Mouse (Mus musculus): ENCODE measurements around the gene 4931406P16Rik. TPM values are rescaled to one million over a fixed set of nuclear protein-coding genes. Genes with fewer than 3 reads are reported as not detected.
A peak's percentile ranks its signal among the peaks of the same experiment; 100 is the strongest.
"Not testable (repeated sequence)": the region's sequence is repeated elsewhere in the genome, so short reads cannot be mapped to it uniquely, and the experiment has no call there.

Gene 4931406P16Rik
- polyA plus RNA-seq, 1 experiment from 2014 or later = 34.4 TPM

- H3K36me3 ChIP-seq = peaks cover 92% of the 10 kb centered on the region
- H3K4me1 ChIP-seq (replicated peaks) = peaks cover 10% of the 10 kb centered on the region
- H3K9me3 ChIP-seq = no peaks in the 10 kb centered on the region
- no peaks in the 10 kb centered on the region for H3K27me3 ChIP-seq
- 96% methylated on average over 9 of the region's 9 CpGs for WGBS
- no peak overlapping the region for H3K9ac ChIP-seq
- H3K27ac ChIP-seq = no peak overlapping the region
- H3K4me2 ChIP-seq = no peak overlapping the region
- no peak for ATAC-seq (ENCODE audit: low FRiP score)
- H3K4me3 ChIP-seq = no peak overlapping the region
These were observed 91.6 kb downstream of the 4931406P16Rik start for GRCm38 (mm10) chr7:34221594-34222250.

- Histone ChIP-seq H3K9ac (no peak overlapping the region), H3K4me2 (no peak overlapping the region), H3K27ac (no peak overlapping the region), H3K36me3 (peaks cover 98% of the 10 kb centered on the region), H3K4me1 (replicated peaks) (no peaks in the 10 kb centered on the region), H3K27me3 (no peaks in the 10 kb centered on the region), H3K9me3 (no peaks in the 10 kb centered on the region), H3K4me3 (no peak overlapping the region)
- WGBS = 59% methylated on average over 1 of the region's 1 CpGs
- ATAC-seq (ENCODE audit: low FRiP score) = no peak
These were observed 94.9 kb downstream of the 4931406P16Rik start for GRCm38 (mm10) chr7:34218496-34218895.

GRCm38 (mm10) chr7:34216474-34216873 is 96.9 kb downstream of the 4931406P16Rik start:
- H3K9ac ChIP-seq = no peak overlapping the region
- WGBS = 94% methylated on average over 10 of the region's 10 CpGs
- H3K36me3 ChIP-seq = peaks cover 99% of the 10 kb centered on the region
- no peaks in the 10 kb centered on the region for H3K27me3 ChIP-seq
- no peaks in the 10 kb centered on the region for H3K4me1 ChIP-seq (replicated peaks)
- H3K9me3 ChIP-seq = no peaks in the 10 kb centered on the region
- no peak for ATAC-seq (ENCODE audit: low FRiP score)
- H3K4me2 ChIP-seq = no peak overlapping the region
- no peak overlapping the region for H3K27ac ChIP-seq
- H3K4me3 ChIP-seq = no peak overlapping the region

GRCm38 (mm10) chr7:34215481-34215880 is 97.9 kb downstream of the 4931406P16Rik start:
- Histone ChIP-seq H3K4me2 (no peak overlapping the region), H3K36me3 (peaks cover 99% of the 10 kb centered on the region), H3K27ac (no peak overlapping the region), H3K9ac (no peak overlapping the region), H3K27me3 (no peaks in the 10 kb centered on the region), H3K4me1 (replicated peaks) (no peaks in the 10 kb centered on the region), H3K4me3 (no peak overlapping the region), H3K9me3 (no peaks in the 10 kb centered on the region)
- 87% methylated on average over 9 of the region's 9 CpGs for WGBS
- ATAC-seq (ENCODE audit: low FRiP score) = no peak

DNA sequence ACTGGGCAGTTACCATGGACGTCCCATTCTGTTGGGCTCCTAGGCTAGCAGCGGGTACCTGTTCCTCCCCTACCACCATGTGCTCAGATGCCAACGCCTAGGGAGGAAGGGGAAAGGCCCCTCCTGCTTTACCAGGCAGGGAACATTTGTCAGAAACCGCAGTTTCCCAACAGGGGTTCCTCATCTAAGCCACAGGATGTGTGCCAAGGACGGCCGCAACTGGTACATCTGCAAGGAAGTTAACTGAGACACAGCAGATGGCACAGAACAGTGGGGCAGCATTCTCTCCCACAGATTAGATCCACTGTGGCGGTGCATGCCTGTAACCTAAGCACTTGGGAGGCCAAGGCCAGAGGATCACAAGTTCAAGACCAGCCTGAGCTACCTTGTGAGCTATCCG is 98.7 kb downstream of the 4931406P16Rik start:
- Histone ChIP-seq H3K9me3 (no peaks in the 10 kb centered on the region), H3K4me3 (no peak overlapping the region), H3K36me3 (peaks cover 99% of the 10 kb centered on the region), H3K4me2 (no peak overlapping the region), H3K27me3 (no peaks in the 10 kb centered on the region), H3K27ac (no peak overlapping the region), H3K9ac (no peak overlapping the region), H3K4me1 (replicated peaks) (no peaks in the 10 kb centered on the region)
- 95% methylated on average over 8 of the region's 8 CpGs for WGBS
- no peak for ATAC-seq (ENCODE audit: low FRiP score)

- no peak overlapping the region for H3K9ac ChIP-seq
- H3K27me3 ChIP-seq = no peaks in the 10 kb centered on the region
- no peak overlapping the region for H3K4me2 ChIP-seq
- no peak for ATAC-seq (ENCODE audit: low FRiP score)
- no peaks in the 10 kb centered on the region for H3K9me3 ChIP-seq
- H3K4me3 ChIP-seq = no peak overlapping the region
- H3K27ac ChIP-seq = no peak overlapping the region
- no peaks in the 10 kb centered on the region for H3K4me1 ChIP-seq (replicated peaks)
- H3K36me3 ChIP-seq = peaks cover 99% of the 10 kb centered on the region
- 92% methylated on average over 7 of the region's 7 CpGs for WGBS
These were observed 100.1 kb downstream of the 4931406P16Rik start for GRCm38 (mm10) chr7:34213281-34213680.

DNA sequence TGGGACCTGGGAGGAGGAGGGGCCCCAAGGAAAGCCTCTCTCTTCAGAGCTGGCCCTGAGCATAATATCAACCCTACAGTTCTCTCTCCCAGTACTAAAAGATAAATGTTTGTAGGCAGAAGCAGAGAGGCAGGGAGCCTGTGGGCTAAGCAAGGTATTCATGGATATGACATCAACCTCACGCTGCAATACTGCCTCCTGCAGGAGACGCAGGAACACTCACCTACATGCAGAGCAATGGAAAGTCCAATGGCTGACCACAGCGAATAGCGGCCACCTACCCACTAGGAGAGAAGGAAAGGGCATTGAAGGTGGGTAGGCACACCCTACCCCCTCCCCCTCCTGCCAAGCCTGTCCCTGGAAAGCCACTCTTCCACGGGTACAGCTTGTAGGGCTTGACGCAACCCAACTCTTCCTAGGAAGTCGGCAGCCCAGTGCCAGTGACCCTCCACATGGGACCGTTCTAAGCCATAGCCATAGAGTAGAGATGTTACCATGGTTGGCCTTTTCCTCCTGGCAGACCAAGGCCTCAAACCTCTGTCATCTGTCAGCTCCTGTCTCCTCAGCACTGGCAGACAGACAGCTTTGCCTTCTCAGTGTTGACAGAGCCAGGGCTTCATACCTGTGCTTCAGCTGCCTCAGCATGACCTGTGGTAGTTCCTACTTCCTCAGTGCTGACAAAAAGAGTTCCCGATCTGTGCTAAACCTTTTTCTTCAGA is 105.2 kb downstream of the 4931406P16Rik start:
- Histone ChIP-seq H3K27me3 (no peaks in the 10 kb centered on the region), H3K4me3 (no peak overlapping the region), H3K4me2 (no peak overlapping the region), H3K27ac (no peak overlapping the region), H3K9ac (no peak overlapping the region), H3K9me3 (no peaks in the 10 kb centered on the region), H3K4me1 (replicated peaks) (no peaks in the 10 kb centered on the region), H3K36me3 (peaks cover 100% of the 10 kb centered on the region)
- WGBS = 91% methylated on average over 9 of the region's 9 CpGs
- no peak for ATAC-seq (ENCODE audit: low FRiP score)

DNA sequence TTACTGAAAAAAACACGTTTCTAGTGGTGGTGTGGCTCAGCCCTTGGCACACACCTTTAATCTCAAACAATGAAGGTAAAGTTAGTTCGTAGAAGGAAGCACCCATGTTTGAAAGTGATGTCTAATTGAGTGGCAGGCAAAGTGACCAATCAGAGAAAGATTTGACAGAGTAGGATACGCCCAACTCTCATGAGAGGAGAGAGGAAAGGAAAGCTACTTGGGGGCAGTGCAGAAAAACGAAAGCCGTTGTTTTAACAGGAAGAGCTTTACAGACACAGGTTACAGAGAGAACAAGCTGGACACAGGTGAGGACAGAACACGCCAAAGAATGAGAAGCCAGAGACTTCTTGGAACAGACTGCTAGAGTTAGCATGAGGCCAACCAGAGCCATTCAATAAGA is 107.0 kb downstream of the 4931406P16Rik start:
- H3K36me3 ChIP-seq = peaks cover 100% of the 10 kb centered on the region
- no peaks in the 10 kb centered on the region for H3K4me1 ChIP-seq (replicated peaks)
- H3K27ac ChIP-seq = no peak overlapping the region
- H3K27me3 ChIP-seq = no peaks in the 10 kb centered on the region
- H3K4me2 ChIP-seq = no peak overlapping the region
- H3K9me3 ChIP-seq = no peaks in the 10 kb centered on the region
- H3K9ac ChIP-seq = no peak overlapping the region
- WGBS = 94% methylated on average over 6 of the region's 6 CpGs
- H3K4me3 ChIP-seq = no peak overlapping the region
- ATAC-seq (ENCODE audit: low FRiP score) = no peak

DNA sequence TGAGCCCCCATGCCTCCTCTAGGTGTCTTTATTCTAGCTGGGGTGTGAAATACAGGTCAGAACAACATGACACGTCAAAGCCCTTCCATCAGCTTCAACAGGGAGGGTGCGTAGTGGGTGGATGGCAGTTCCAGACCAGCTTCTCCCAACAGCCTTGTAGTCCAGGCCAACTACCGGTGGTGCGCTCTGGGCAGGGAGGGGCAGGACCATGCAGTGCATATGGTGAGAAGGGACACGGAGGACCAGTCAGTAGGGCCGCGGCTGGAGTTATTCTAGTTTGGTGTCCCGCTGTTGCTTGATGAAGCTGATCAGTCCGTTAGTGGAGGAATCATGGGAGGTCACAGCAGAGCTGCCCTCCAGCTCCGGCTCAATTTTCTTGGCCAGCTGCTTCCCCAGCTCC is 111.2 kb downstream of the 4931406P16Rik start:
- 94% methylated on average over 10 of the region's 10 CpGs for WGBS

GRCm38 (mm10) chr7:34200829-34201228 is 112.5 kb downstream of the 4931406P16Rik start:
- Histone ChIP-seq H3K36me3 (peaks cover 56% of the 10 kb centered on the region), H3K4me1 (replicated peaks) (peaks cover 2% of the 10 kb centered on the region), H3K27me3 (no peaks in the 10 kb centered on the region), H3K9ac (no peak overlapping the region), H3K4me2 (no peak overlapping the region), H3K4me3 (no peak overlapping the region), H3K27ac (no peak overlapping the region), H3K9me3 (no peaks in the 10 kb centered on the region)
- WGBS = 97% methylated on average over 2 of the region's 2 CpGs
- ATAC-seq (ENCODE audit: low FRiP score) = no peak

More for the DNA sequence above, 111.2 kb downstream of the 4931406P16Rik start:
- not testable (repeated sequence) for H3K4me2 ChIP-seq; H3K27ac ChIP-seq; H3K4me1 ChIP-seq (replicated peaks); ATAC-seq (ENCODE audit: low FRiP score); H3K9ac ChIP-seq; H3K4me3 ChIP-seq; H3K9me3 ChIP-seq; H3K27me3 ChIP-seq
- peaks cover 69% of the 10 kb centered on the region for H3K36me3 ChIP-seq

- peaks cover 11% of the 10 kb centered on the region for H3K4me1 ChIP-seq (replicated peaks)
- H3K27me3 ChIP-seq = no peaks in the 10 kb centered on the region
- peaks cover 39% of the 10 kb centered on the region for H3K36me3 ChIP-seq
- H3K4me2 ChIP-seq = no peak overlapping the region
- no peak for ATAC-seq (ENCODE audit: low FRiP score)
- WGBS = 52% methylated on average over 3 of the region's 3 CpGs
- H3K4me3 ChIP-seq = no peak overlapping the region
- H3K9me3 ChIP-seq = no peaks in the 10 kb centered on the region
- no peak overlapping the region for H3K9ac ChIP-seq
- H3K27ac ChIP-seq = no peak overlapping the region
These were observed 115.0 kb downstream of the 4931406P16Rik start for GRCm38 (mm10) chr7:34198346-34198745.

DNA sequence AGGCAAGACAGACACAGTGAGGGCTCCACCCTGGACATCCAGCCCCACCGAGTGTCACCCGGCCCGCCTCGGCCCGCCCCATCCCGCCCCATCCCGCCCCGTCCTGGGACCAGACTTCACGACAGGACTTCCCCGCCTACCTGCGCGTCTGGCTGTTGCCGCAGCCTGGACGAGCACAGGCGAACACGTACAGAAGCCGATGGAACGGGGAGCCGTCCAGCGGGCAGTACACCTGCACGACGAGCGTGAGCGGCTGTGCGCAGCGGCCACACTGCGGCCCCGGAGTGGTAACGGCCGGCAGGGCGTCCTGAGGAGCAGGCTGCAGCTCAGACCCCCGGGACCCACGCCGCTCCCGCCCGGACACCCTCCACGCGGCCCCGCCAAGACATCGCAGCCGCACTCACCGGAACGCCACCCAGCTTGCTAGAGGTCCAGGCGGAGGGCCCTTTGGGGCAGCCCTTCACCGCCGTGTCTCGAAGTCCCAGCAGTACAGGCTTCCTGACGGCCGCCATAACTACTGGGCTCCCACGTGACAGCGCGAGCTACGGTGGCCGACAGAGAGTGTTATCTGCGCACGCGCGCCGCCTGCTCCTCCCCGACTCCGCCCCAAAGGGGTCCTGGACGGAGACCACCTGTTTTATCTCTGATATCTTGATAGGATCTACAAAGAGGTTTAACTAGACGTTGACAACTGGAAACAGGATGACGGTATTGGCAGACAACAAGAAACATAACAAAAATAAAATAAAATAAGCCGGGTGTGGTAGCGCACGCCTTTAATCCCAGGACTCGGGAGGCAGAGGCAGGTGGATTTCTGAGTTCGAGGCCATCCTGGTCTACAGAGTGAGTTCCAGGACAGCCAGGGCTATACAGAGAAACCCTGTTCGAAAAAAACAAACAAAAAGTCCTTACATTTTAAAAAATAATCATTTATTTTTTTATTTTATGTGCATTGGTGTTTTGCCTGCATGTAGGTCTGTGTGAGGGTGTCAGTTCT is 116.9 kb downstream of the 4931406P16Rik start, which contains the start of gene Pdcd2l:
Pdcd2l (minus strand) TSS at position 530 of the 997 bp plus-strand sequence.
- Histone ChIP-seq H3K4me3 (peak within 1 kb of the TSS; percentile 99), H3K9ac (peak within 1 kb of the TSS; percentile 95), H3K4me2 (peak within 1 kb of the TSS; percentile 85), H3K36me3 (peaks cover 37% of the 10 kb centered on the region), H3K27ac (peak within 1 kb of the TSS; percentile 76), H3K27me3 (no peaks in the 10 kb centered on the region), H3K9me3 (no peaks in the 10 kb centered on the region), H3K4me1 (replicated peaks) (peaks cover 11% of the 10 kb centered on the region)
- 3% methylated on average over 70 of the region's 70 CpGs for WGBS
- ATAC-seq (ENCODE audit: low FRiP score) = peak; percentile 95
